Mouse (Mus musculus) adrenal gland (tissue): ENCODE measurements around the gene R3hdm2.

Source experiments
- intact Hi-C: fragments of 180-260 bp; cut with DNase I; formaldehyde crosslinking; loops from one replicate; pipeline ENCODE4 v1.15.1; 2025

The R3hdm2 gene

GRCm38 (mm10) chr10:127352766-127353165, 27.4 kb upstream of the R3hdm2 start:
- intact Hi-C loops, result loop anchor here (5.0 kb wide), 2 partner anchors 95 to 115 kb away; no protein-coding TSS in a partner anchor

GRCm38 (mm10) chr10:127353909-127354895, 25.9 kb upstream of the R3hdm2 start, which contains the start of gene Inhbe:
Inhbe (minus strand) TSS chr10:127354411.
- intact Hi-C loops, result loop anchor here (5.0 kb wide), 2 partner anchors 93 to 113 kb away; no protein-coding TSS in a partner anchor

- intact Hi-C loops, result no loop called here
Measured at GRCm38 (mm10) chr10:127355336-127355735, 24.8 kb upstream of the R3hdm2 start.

- intact Hi-C loops, result no loop called here
Measured at GRCm38 (mm10) chr10:127360714-127361113, 19.4 kb upstream of the R3hdm2 start.

- intact Hi-C loops, result no loop called here
Measured at GRCm38 (mm10) chr10:127367116-127367515, 13.0 kb upstream of the R3hdm2 start.

GRCm38 (mm10) chr10:127368273-127368672, 11.9 kb upstream of the R3hdm2 start:
- intact Hi-C loops, result no loop called here

GRCm38 (mm10) chr10:127369834-127370820, 10.0 kb upstream of the R3hdm2 start, which contains the start of gene Inhbc:
Inhbc (minus strand) TSS chr10:127370431.
- intact Hi-C loops, result no loop called here

GRCm38 (mm10) chr10:127371023-127371422, 9.1 kb upstream of the R3hdm2 start:
- intact Hi-C loops, result no loop called here

GRCm38 (mm10) chr10:127377700-127378099, 2.4 kb upstream of the R3hdm2 start:
- intact Hi-C loops, result no loop called here

GRCm38 (mm10) chr10:127379654-127380053, 473 bp upstream of the R3hdm2 start:
- intact Hi-C loops, result no loop called here

GRCm38 (mm10) chr10:127380767-127381742, 928 bp downstream of the R3hdm2 start:
- intact Hi-C loops, result no loop called here

GRCm38 (mm10) chr10:127381743-127382134, 1.6 kb downstream of the R3hdm2 start:
- intact Hi-C loops, result no loop called here

GRCm38 (mm10) chr10:127391774-127392173, 11.6 kb downstream of the R3hdm2 start:
- intact Hi-C loops, result no loop called here

- intact Hi-C loops, result no loop called here
Measured at GRCm38 (mm10) chr10:127404701-127405100, 24.6 kb downstream of the R3hdm2 start.

- intact Hi-C loops, result no loop called here
Measured at GRCm38 (mm10) chr10:127407391-127407790, 27.3 kb downstream of the R3hdm2 start.

GRCm38 (mm10) chr10:127412101-127412500, 32.0 kb downstream of the R3hdm2 start:
- intact Hi-C loops, result no loop called here

GRCm38 (mm10) chr10:127412776-127413175, 32.6 kb downstream of the R3hdm2 start:
- intact Hi-C loops, result no loop called here

- intact Hi-C loops, result no loop called here
Measured at GRCm38 (mm10) chr10:127413585-127413984, 33.5 kb downstream of the R3hdm2 start.

- intact Hi-C loops, result no loop called here
Measured at GRCm38 (mm10) chr10:127414141-127414540, 34.0 kb downstream of the R3hdm2 start.

GRCm38 (mm10) chr10:127420131-127420530, 40.0 kb downstream of the R3hdm2 start:
- intact Hi-C loops, result no loop called here
